28 mouse cellular contexts compared by ENCODE assay signal in the genomic region with DNA sequence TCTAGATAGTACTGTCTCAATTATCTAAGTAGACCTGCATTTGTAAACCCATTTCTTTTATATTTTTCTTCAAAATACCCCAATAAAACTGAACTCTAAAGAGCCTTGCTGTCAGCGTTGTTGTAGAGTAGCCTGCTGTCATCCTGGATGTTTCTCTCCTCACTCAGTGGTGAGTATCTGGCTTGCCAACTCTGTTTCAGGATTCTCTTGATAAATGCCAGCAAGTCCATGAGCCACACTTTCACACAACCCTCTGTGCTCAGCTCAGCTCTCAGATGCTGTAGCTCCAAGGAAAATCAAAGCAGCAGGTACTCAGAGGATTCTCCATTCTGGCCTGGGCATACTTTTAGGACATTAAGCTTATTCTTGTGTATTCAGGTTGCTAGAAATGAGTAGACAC.
DNase-seq lines count a peak whose midpoint lies in the region; ATAC-seq lines count a peak whose summit lies in the region.
"Had no signal": no experiment of that assay in that cellular context is flagged by ENCODE, and none has a peak within 500 bp of the region (broad histone marks: within the 10 kb centered on the region; RNA-seq: fewer than 3 reads in every experiment).

No protein-coding gene starts in this region.

- no peaks in the 10 kb centered on the region for H3K9me3 ChIP-seq in heart, embryonic 13.5 days
- H3K9me3 ChIP-seq in neural tube, embryonic 15.5 days (replicated peaks), result no peaks in the 10 kb centered on the region
- H3K9me3 ChIP-seq: embryonic facial prominence, embryonic 12.5 days; limb, embryonic 15.5 days; midbrain, embryonic 15.5 days; stomach, embryonic 15.5 days had no signal

- no peak overlapping the region for H3K9ac ChIP-seq in heart, embryonic 13.5 days
- no peak overlapping the region for H3K9ac ChIP-seq in neural tube, embryonic 15.5 days (replicated peaks)
- H3K9ac ChIP-seq: embryonic facial prominence, embryonic 12.5 days; limb, embryonic 15.5 days; liver, embryonic 14.5 days; lung, embryonic 14.5 days; midbrain, embryonic 15.5 days; stomach, embryonic 15.5 days had no signal

- no peak overlapping the region for H3K4me2 ChIP-seq in heart, embryonic 13.5 days
- H3K4me2 ChIP-seq in neural tube, embryonic 15.5 days, result no peak overlapping the region
- H3K4me2 ChIP-seq: embryonic facial prominence, embryonic 12.5 days; limb, embryonic 15.5 days; lung, embryonic 14.5 days; midbrain, embryonic 15.5 days; stomach, embryonic 15.5 days had no signal

- H3K27me3 ChIP-seq in heart, embryonic 13.5 days (replicated peaks), result no peaks in the 10 kb centered on the region
- H3K27me3 ChIP-seq in neural tube, embryonic 15.5 days (replicated peaks), result no peaks in the 10 kb centered on the region
- H3K27me3 ChIP-seq: CH12.LX; embryonic facial prominence, embryonic 12.5 days; limb, embryonic 15.5 days; midbrain, embryonic 15.5 days; Patski; stomach, embryonic 15.5 days had no signal

- ATAC-seq in heart, embryonic 13.5 days (ENCODE audit: extremely low read depth, insufficient number of reproducible peaks, low FRiP score, low TSS enrichment), result no peak
- ATAC-seq in neural tube, embryonic 15.5 days (ENCODE audit: low FRiP score), result no peak
- no peak for ATAC-seq in megakaryocyte, adult 5-6 weeks (ENCODE audit: poor library complexity, severe bottlenecking)
- ATAC-seq: intestine, postnatal 0 days; midbrain, embryonic 15.5 days; Patski had no signal

- no peak overlapping the region for H3K4me3 ChIP-seq in heart, embryonic 13.5 days
- no peak overlapping the region for H3K4me3 ChIP-seq in neural tube, embryonic 15.5 days (replicated peaks)
- H3K4me3 ChIP-seq: embryonic facial prominence, embryonic 12.5 days; limb, embryonic 15.5 days; midbrain, embryonic 15.5 days; myocyte; stomach, embryonic 15.5 days had no signal

- DNase-seq in heart, postnatal 14 days, result no peak
- no peak for DNase-seq in neural tube, embryonic 10.5 days (ENCODE audit: extremely low spot score, low spot score)
- DNase-seq in cerebellum, adult 9-10 months, result peak; percentile 88
- no peak for DNase-seq in embryo, embryonic 11 days
- DNase-seq: B cell, adult 2 months; gastrocnemius, postnatal 10 days; heart, postnatal 4 days; kidney, postnatal 4 days; layer of hippocampus, adult 9-11 months; lung, embryonic 14.5 days; lung, postnatal 36 days; right cerebral cortex, adult 18-20 months; right cerebral cortex, postnatal 4 days; thymus, adult 18-20 months; thymus, postnatal 36 days had no signal

- peaks cover 35% of the 10 kb centered on the region for H3K4me1 ChIP-seq in heart, embryonic 13.5 days
- H3K4me1 ChIP-seq in neural tube, embryonic 15.5 days, result no peaks in the 10 kb centered on the region
- H3K4me1 ChIP-seq: limb, embryonic 15.5 days; midbrain, embryonic 15.5 days; stomach, embryonic 15.5 days had no signal

- H3K27ac ChIP-seq in heart, embryonic 13.5 days (replicated peaks), result 0 out of 2 replicates have a peak overlapping the region, but pooled peaks have one; percentile 15
- H3K27ac ChIP-seq in neural tube, embryonic 15.5 days (replicated peaks), result 0 out of 2 replicates have a peak overlapping the region, but pooled peaks have one; percentile 0
- H3K27ac ChIP-seq: embryonic facial prominence, embryonic 12.5 days; limb, embryonic 15.5 days; liver, embryonic 14.5 days; midbrain, embryonic 15.5 days; stomach, embryonic 15.5 days had no signal

- WGBS in heart, embryonic 13.5 days, result 68% methylated on average over 1 of the region's 1 CpGs
- WGBS in neural tube, embryonic 15.5 days, result 94% methylated on average over 1 of the region's 1 CpGs

- H3K36me3 ChIP-seq in heart, embryonic 13.5 days, result peaks cover 8% of the 10 kb centered on the region
- no peaks in the 10 kb centered on the region for H3K36me3 ChIP-seq in neural tube, embryonic 15.5 days
- H3K36me3 ChIP-seq: embryonic facial prominence, embryonic 12.5 days; G1E; limb, embryonic 15.5 days; midbrain, embryonic 15.5 days; stomach, embryonic 15.5 days had no signal

- intact Hi-C loops in heart, postnatal 14 days (cut with DNase I), result no loop called here
